Mouse (Mus musculus) cerebellum, adult 2 months (tissue): ENCODE measurements at regions not wholly inside any gene's neighbourhood (a gene's known extent, or its start where the extent isn't known, plus 50 kb on each side); places are given as distances from the start of the nearest gene placed in this dataset.

Experiments
- DNase-seq, 2 experiments: peaks; one replicate each; pipeline ENCODE4 v3.0.0; 2021
- H3K27ac ChIP-seq: fragments of 200-500 bp; 2 replicates; pipeline ENCODE4 v1.5.1; 2012; ENCODE audit warnings: low read length, control low read depth, inconsistent platforms; ENCODE audit not compliant: insufficient read depth
- H3K27me3 ChIP-seq: fragments of 200-500 bp; 2 replicates; pipeline ENCODE4 v1.6.1; 2012; ENCODE audit warnings: inconsistent platforms, mild to moderate bottlenecking, low read length, moderate library complexity; ENCODE audit not compliant: control insufficient read depth, insufficient read depth
- H3K4me1 ChIP-seq: fragments of 200-500 bp; 2 replicates; pipeline ENCODE4 v1.6.1; 2011; ENCODE audit warnings: low read length; ENCODE audit not compliant: control insufficient read depth, insufficient read depth
- H3K4me3 ChIP-seq: fragments of 200-500 bp; replicated peaks from 2 replicates; pipeline ENCODE3; 2011; ENCODE audit warnings: mild to moderate bottlenecking, low read depth, low read length, control low read depth; ENCODE audit not compliant: insufficient read depth
- CTCF ChIP-seq: fragments of 200-500 bp; IDR thresholded peaks from 2 replicates; pipeline ENCODE4 v1.5.1; 2011; ENCODE audit warnings: low read depth, mild to moderate bottlenecking, control low read depth, low read length, moderate library complexity, borderline replicate concordance; ENCODE audit not compliant: insufficient read depth
- POLR2A ChIP-seq: fragments of 200-500 bp; IDR thresholded peaks from 2 replicates; pipeline ENCODE4 v1.6.1; 2011; ENCODE audit warnings: low read length, control low read depth, borderline replicate concordance; ENCODE audit not compliant: insufficient read depth
- WGBS: fragments of 180-500 bp; shearing (Covaris S2); methylation state at CpG from one replicate; pipeline ENCODE4 v1.1.7; 2018; 5-methylcytosine and 5-hydroxymethylcytosine counted together

DNA sequence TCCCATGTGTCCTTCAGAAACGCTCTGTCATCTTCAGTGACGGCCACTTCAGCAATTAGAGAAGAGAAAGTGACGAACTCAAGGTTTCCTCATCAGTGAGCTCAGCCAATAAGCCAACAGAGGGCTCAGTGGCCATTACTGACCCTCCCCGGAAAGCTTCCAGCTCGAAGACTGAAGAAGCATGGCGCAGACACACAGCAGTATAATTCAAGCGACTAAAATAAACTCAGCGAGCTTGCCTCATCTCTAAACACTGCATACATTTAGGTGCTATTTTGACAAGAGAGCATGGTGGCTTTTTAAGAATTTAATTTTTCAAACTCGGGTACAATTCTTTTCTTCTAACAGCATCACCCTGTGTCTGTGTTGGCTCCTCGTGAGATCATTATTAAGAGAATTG lies 72.2 kb upstream of the Ssbp2 start:
- TF ChIP-seq POLR2A: no peak
- TF ChIP-seq CTCF: no peak
- no peak for DNase-seq
- Histone ChIP-seq H3K27me3 (no peaks in the 10 kb centered on the region), H3K4me1 (no peaks in the 10 kb centered on the region), H3K4me3 (no peak overlapping the region), H3K27ac (no peak overlapping the region)
- WGBS: 74% methylated on average over 10 of the region's 10 CpGs

DNA sequence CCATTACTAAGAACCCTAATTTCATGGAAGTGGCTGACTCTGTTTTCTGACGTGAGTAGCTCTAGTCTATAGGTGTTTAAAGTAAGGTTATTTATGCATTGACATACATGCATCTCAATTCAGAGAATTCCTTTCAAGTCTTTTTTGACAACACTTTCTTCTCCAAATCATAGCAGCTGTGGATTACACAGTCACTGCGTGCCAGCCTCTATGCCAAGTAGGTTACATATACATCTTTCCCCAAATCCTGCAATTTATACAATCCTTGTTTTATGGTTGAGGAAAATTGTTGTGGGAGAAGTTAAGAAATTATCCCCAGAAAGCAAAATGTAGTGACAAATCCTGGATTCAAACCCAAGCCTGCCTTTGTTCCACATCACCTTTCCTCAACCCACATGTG lies 56.5 kb upstream of the Ssbp2 start:
- H3K27ac ChIP-seq: no peak overlapping the region
- 90% methylated on average over 2 of the region's 2 CpGs for WGBS
- no peak for DNase-seq

DNA sequence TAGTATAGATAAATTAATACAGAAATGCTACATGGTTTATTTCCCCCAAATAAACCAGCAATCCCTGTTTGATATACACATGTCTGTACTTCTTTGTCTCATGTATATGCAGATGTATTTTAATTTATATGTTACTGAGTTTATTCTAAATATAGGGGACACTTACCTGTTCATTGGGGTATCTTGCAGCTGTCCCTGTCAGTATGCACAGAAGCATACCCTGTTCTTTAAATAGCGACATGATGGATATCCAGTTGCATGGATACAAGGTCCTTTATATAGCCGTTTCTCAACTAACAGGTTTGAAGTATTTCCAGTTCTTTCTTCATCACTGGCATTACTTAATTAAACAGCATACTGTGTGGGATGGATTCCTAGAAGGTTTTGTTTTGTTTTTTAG lies 55.1 kb upstream of the Ssbp2 start:
- no peak for DNase-seq
- H3K27me3 ChIP-seq: no peaks in the 10 kb centered on the region
- no peaks in the 10 kb centered on the region for H3K4me1 ChIP-seq
- WGBS: 88% methylated on average over 2 of the region's 2 CpGs
- TF ChIP-seq CTCF: no peak
- no peak for TF ChIP-seq POLR2A
- H3K27ac ChIP-seq: no peak overlapping the region
- H3K4me3 ChIP-seq: no peak overlapping the region

More for the DNA sequence above, 56.5 kb upstream of the Ssbp2 start:
- TF ChIP-seq CTCF (no peak), POLR2A (no peak)
- H3K4me1 ChIP-seq: no peaks in the 10 kb centered on the region
- H3K4me3 ChIP-seq: no peak overlapping the region
- H3K27me3 ChIP-seq: no peaks in the 10 kb centered on the region

DNA sequence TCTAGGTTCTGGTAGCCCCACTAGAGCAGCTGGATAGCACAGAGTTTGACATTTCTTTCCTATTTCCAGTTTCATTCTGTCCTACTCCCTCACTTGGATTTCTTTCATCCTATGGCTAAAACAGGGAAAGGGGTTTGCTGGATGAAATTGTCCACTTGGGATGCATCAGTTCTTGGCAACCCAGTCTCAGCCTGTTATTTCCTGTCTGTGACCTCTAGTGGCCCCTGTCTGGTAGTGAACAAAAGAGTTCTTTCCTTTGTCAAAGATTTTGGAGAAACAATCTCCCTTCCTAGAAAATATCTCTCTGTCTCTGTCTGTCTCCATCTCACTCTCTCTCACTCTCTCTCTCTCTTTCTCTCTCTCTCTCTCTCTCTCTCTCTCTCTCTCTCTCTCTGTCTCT lies 50.0 kb upstream of the Ssbp2 start:
- no peak overlapping the region for H3K27ac ChIP-seq
- DNase-seq: no peak
- no peaks in the 10 kb centered on the region for H3K4me1 ChIP-seq
- no peak for TF ChIP-seq POLR2A
- TF ChIP-seq CTCF: no peak
- no peak overlapping the region for H3K4me3 ChIP-seq
- no peaks in the 10 kb centered on the region for H3K27me3 ChIP-seq
